Mouse (Mus musculus) urinary bladder, postnatal 14 days (tissue): ENCODE data around the gene P2rx1.

Experiments used
- DNase-seq: peaks from one replicate; pipeline ENCODE4 v3.0.0; 2021; ENCODE audit warnings: low spot score

Gene P2rx1

GRCm38 (mm10) chr11:73020953-73021800 is 22.3 kb downstream of the P2rx1 start:
- DNase-seq: no peak

DNA sequence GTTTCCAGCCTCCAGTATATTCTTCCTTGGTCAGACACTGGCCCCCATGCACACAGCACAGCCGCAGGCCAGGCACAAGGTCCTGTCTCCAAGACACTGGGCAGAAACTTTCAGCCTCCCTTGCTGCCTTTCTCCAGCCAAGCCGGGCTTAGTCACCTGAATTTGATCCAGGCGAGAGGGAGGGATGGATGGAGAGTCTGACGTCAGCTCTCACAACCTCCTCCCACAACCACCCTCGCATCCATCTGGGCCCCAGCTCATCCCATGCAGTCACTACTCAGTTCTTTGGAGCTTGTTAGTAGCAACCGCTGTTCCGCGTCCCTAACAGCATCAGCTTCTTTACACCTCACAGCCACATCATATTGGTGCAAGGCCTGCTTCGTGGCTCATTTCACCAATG is 24.2 kb downstream of the P2rx1 start:
- DNase-seq: peak; percentile 80

- no peak for DNase-seq
These were observed 24.9 kb downstream of the P2rx1 start for GRCm38 (mm10) chr11:73023827-73024226.

- DNase-seq: no peak
These were observed 25.5 kb downstream of the P2rx1 start for GRCm38 (mm10) chr11:73024236-73024904.

- no peak for DNase-seq
These were observed 28.1 kb downstream of the P2rx1 start for GRCm38 (mm10) chr11:73026961-73027360.

GRCm38 (mm10) chr11:73030821-73031498 is 32.1 kb downstream of the P2rx1 start:
- peak; percentile 87 for DNase-seq

- no peak for DNase-seq
These were observed 32.6 kb downstream of the P2rx1 start for GRCm38 (mm10) chr11:73031536-73031935.

DNA sequence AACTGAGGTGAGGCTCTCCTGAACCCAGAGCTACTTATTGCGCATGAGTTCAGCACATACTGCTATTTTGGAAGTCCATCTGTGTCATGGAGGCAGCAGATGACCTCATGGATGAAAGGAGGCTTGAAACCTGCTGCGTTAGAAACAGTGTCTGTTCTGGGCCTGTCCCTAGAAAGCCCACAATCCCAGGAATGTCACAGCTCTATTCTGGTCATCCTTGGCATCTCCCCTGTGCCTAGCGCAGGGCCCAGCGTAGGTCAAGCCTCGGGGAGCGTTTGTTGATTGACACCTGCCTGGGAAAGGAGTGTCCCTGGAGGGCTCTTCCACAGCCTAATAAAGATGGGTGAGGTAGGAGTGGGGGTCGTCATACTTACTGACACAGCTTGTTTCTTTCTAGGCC is 37.2 kb downstream of the P2rx1 start:
- no peak for DNase-seq

DNA sequence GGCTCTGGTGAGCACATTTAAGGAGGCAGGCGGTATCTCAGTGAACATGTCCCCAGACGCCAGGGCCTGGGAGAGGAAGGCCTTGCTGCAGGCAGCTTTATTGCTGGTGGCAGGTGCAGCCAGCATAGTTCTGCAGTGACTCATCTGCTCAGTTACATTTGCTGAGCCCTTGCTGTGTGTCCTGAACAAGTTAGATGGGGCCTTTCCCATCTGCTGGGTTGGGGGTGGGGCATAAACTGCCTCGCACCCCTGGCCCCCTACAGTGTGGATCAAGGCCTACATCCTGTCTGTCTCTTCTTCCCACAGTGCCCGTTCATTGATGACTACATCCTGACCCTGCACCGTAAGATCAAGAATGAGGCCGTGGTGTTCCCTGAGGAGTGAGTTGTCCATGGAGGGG is 38.0 kb downstream of the P2rx1 start:
- peak; percentile 42 for DNase-seq

GRCm38 (mm10) chr11:73037691-73038090 is 38.8 kb downstream of the P2rx1 start:
- DNase-seq: no peak

GRCm38 (mm10) chr11:73039102-73039799 is 40.3 kb downstream of the P2rx1 start:
- peak; percentile 70 for DNase-seq

- no peak for DNase-seq
These were observed 45.4 kb downstream of the P2rx1 start for GRCm38 (mm10) chr11:73044229-73044755.

DNA sequence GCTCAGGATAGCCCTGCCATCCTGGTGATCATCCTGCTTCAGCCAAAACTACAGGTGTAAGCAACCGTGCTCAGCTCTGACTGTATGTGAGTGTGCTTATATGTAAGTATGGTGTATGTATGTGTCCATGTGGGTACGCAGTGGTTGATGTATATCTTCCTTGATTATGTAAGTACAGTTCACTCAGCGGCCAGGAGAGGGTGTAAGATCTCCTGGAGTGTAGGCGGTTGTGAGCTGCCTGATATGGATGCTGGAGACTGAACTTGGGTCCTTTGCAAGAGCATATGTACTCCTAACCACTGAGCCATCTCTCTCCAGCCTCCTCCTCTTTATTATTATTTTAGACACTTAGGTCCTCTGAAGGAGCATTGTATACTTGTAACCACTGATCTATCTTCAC is 45.9 kb downstream of the P2rx1 start:
- DNase-seq: no peak

GRCm38 (mm10) chr11:73047542-73047996 is 48.7 kb downstream of the P2rx1 start, which contains the start of gene Ncbp3:
TSS of gene Ncbp3 (plus strand) at chr11:73047783.
- peak; percentile 96 for DNase-seq

DNA sequence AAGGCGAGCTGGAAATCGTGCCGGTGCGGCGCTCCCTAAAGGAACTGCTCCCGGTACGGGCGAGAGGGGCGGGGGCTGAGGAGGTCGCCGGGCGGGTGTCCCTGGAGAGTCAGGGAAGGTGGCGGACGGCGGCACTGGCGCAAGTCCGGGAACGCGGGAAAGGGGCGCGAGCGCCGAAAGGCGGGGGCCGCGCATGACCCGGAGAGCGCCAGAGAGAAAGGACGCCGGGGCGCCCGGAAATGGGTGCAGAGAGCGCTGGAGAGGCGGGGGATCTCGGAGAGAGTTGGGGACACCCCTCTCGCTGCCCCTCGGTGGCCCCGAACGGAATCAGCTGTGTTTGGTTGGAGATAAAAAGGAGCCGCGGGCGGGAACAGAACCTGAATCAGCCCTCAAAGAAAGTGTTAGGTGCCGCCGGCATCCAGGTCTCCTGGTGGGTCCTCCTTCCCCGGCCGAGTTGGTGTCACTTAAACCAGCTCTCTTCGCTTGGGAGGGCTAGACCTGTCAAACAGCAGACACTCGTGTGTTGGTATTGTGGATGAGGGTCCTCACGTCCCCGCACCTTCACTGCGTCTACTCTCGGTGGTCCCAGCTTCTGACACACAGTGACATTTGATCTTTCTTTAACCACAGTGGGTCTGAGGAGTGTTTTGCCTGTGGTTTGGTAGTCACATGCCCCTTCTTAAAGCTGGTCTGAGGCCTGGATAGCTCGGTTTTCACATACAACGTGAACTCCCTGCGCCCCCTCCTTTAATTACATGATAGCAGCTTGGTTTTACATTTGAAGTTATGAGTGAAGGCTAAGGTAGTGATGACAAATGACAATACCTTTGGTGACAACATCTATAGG is 49.4 kb downstream of the P2rx1 start:
- peak; percentile 60 for DNase-seq

- peak; percentile 84 for DNase-seq
These were observed 50.4 kb downstream of the P2rx1 start for GRCm38 (mm10) chr11:73049335-73049734.

DNA sequence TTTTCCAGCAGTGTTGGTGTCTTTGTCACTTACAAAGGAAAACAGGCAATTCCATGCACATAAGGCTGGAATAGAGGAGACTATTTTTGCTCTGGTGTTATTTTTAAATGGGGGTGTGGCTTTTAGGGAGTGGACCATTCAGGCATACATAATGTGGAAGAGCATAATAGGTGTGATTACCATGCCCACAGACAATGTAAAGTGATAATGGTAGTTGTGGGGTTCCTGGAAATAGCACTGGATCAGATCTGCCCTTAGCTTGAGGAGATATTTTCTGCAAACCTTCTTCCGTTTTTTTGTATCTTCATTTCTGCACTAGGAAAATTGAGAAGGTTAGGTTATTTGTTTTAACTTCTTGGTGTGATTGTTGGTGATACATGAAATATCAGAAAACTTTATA is 53.9 kb downstream of the P2rx1 start:
- no peak for DNase-seq

GRCm38 (mm10) chr11:73057701-73058100 is 58.8 kb downstream of the P2rx1 start:
- no peak for DNase-seq

GRCm38 (mm10) chr11:73059630-73060029 is 60.7 kb downstream of the P2rx1 start:
- no peak for DNase-seq

- no peak for DNase-seq
These were observed 62.5 kb downstream of the P2rx1 start for GRCm38 (mm10) chr11:73061413-73061812.
